Mouse (Mus musculus): ENCODE measurements around the gene Rbl1. TPM values are rescaled to one million over a fixed set of nuclear protein-coding genes. Genes with fewer than 3 reads are reported as not detected.

Gene Rbl1
- total and polyA plus RNA-seq, 3 experiments: 0.84 to 2.1 (median 2.0) TPM

DNA sequence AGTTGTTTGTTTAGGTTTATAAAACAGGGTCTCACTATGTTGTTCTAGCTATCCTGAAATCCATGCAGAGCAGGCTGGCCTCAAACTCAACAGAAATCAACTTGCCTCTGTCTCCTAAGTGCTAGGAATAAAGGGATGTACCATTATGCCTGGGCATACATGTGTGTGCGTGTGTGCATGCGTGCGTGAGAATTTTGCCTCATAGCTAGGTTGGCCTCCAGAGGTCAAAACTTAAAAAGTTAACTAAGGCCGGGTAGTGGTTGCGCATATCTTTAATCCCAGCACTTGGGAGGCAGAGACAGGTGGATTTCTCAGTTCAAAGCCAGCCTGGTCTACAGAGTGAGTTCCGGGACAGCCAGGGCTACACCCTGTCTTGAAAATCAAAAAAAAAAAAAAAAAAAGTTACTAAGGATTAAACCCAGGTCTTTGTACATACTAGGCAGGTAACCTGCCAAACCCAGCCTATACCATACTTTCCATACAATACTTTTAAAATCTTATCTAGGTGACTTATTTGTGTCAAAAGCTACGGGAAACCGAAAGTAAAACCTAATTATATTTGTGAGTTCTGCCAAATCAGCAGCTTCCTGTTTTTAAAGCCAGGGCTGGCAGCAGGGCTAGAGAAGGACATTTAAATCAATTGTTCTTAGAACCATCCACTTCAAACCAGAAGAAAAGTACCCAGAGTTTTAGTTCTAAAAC, 73.4 kb downstream of the Rbl1 start:
- TF ChIP-seq EP300 (IDR thresholded peaks at IDR 0.05; ENCODE audit: insufficient read depth, low read depth, low read length): no peak
- WGBS: 55% methylated on average over 8 of the region's 8 CpGs
- Histone ChIP-seq H3K4me1 (ENCODE audit: control insufficient read depth, insufficient read depth, low read length) (peaks cover 8% of the 10 kb centered on the region), H3K79me2 (replicated peaks; ENCODE audit: control insufficient read depth, insufficient read depth, low read length) (no peaks in the 10 kb centered on the region), H3K36me3 (ENCODE audit: control insufficient read depth, insufficient read depth, low read length) (peaks cover 10% of the 10 kb centered on the region), H3K27ac (peak overlapping the region; percentile 83), H3K4me3 (peak overlapping the region; percentile 31), H3K27me3 (ENCODE audit: control insufficient read depth, insufficient read depth, low read length) (no peaks in the 10 kb centered on the region), H3K9ac (ENCODE audit: low read depth, low read length) (no peak overlapping the region)
- DNase-seq: peak; percentile 34 to 36
- intact Hi-C loops (cut with DNase I): no loop called here

DNA sequence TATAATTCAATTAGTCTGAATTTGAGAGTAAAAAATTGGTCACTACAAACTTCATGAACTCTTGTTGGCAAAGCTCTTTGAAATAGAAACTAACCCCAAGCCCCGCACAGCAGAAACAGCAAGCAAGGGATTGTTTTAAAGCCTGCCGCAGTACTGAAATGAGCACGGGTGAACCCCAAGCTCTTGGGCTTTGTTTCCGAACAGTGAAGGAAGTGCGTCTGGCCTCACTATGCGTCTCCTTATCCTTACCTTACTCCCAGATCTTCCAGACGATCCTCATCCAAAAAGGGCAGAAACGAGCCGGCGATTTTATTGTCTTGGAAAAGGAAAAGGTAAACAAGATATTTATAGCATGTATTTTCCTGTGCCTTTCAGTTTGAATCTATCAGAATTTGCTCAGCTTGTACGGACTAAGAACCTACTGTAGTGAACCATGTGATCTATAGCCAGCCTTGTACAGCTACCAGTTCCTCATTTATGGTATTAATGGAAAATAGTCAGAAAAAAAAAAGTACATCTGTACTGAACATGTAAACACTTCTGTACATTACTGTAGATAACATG, 74.7 kb downstream of the Rbl1 start:
- peak overlapping the region; percentile 9; the same call in 1 of the 2 replicates for H3K4me3 ChIP-seq
- TF ChIP-seq CTCF (IDR thresholded peaks at IDR 0.05) (no peak), POLR2A (IDR thresholded peaks at IDR 0.05; ENCODE audit: insufficient read depth, low read depth, low read length) (no peak), EP300 (IDR thresholded peaks at IDR 0.05; ENCODE audit: insufficient read depth, low read depth, low read length) (no peak)
- WGBS: 55% methylated on average over 11 of the region's 11 CpGs
- H3K36me3 ChIP-seq (ENCODE audit: control insufficient read depth, insufficient read depth, low read length): peaks cover 10% of the 10 kb centered on the region
- no peaks in the 10 kb centered on the region for H3K27me3 ChIP-seq (ENCODE audit: control insufficient read depth, insufficient read depth, low read length)
- intact Hi-C loops (cut with DNase I): no loop called here
- peak overlapping the region; percentile 47 for H3K27ac ChIP-seq
- peaks cover 8% of the 10 kb centered on the region for H3K4me1 ChIP-seq (ENCODE audit: control insufficient read depth, insufficient read depth, low read length)
- no peak for DNase-seq
- no peaks in the 10 kb centered on the region for H3K79me2 ChIP-seq (replicated peaks; ENCODE audit: control insufficient read depth, insufficient read depth, low read length)
- H3K9ac ChIP-seq (ENCODE audit: low read depth, low read length): peak overlapping the region; percentile 16; the same call in 1 of the 2 replicates

DNA sequence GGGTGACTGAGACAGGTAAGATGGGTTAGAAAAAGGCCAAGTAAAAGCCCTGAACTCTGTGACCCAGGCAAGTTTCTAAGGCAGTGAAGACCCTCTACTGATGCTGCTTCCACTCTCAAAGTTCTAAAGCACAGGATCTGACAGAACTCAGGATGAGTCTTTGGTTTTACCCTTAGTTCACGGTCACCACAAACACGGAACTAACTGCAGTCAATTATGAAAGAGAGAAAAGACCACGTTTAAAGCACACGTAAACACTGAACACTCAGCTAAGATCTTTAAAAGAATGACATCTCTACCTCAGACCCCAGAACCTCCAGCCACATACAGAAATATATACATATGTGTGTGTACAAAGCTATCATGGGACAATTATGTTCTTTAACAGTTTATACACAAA, 75.2 kb downstream of the Rbl1 start:
- H3K4me3 ChIP-seq: no peak overlapping the region; the same call in 1 of the 2 replicates
- DNase-seq: no peak
- H3K27ac ChIP-seq: no peak overlapping the region; the same call in 1 of the 2 replicates
- no peak for TF ChIP-seq EP300 (IDR thresholded peaks at IDR 0.05; ENCODE audit: insufficient read depth, low read depth, low read length)
- TF ChIP-seq POLR2A (IDR thresholded peaks at IDR 0.05; ENCODE audit: insufficient read depth, low read depth, low read length): no peak
- TF ChIP-seq CTCF (IDR thresholded peaks at IDR 0.05): no peak
- intact Hi-C loops (cut with DNase I): no loop called here
- H3K4me1 ChIP-seq (ENCODE audit: control insufficient read depth, insufficient read depth, low read length): peaks cover 8% of the 10 kb centered on the region
- no peaks in the 10 kb centered on the region for H3K79me2 ChIP-seq (replicated peaks; ENCODE audit: control insufficient read depth, insufficient read depth, low read length)
- WGBS: 78% methylated on average over 4 of the region's 4 CpGs
- H3K36me3 ChIP-seq (ENCODE audit: control insufficient read depth, insufficient read depth, low read length): peaks cover 10% of the 10 kb centered on the region
- no peaks in the 10 kb centered on the region for H3K27me3 ChIP-seq (ENCODE audit: control insufficient read depth, insufficient read depth, low read length)
- no peak overlapping the region for H3K9ac ChIP-seq (ENCODE audit: low read depth, low read length)

GRCm38 (mm10) chr2:157128072-157128471, 76.3 kb downstream of the Rbl1 start:
- H3K9ac ChIP-seq (ENCODE audit: low read depth, low read length): no peak overlapping the region
- DNase-seq: no peak
- WGBS: 65% methylated on average over 4 of the region's 4 CpGs
- peaks cover 7% of the 10 kb centered on the region for H3K4me1 ChIP-seq (ENCODE audit: control insufficient read depth, insufficient read depth, low read length)
- no peak overlapping the region for H3K27ac ChIP-seq
- H3K79me2 ChIP-seq (replicated peaks; ENCODE audit: control insufficient read depth, insufficient read depth, low read length): no peaks in the 10 kb centered on the region
- H3K36me3 ChIP-seq (ENCODE audit: control insufficient read depth, insufficient read depth, low read length): peaks cover 10% of the 10 kb centered on the region
- TF ChIP-seq EP300 (IDR thresholded peaks at IDR 0.05; ENCODE audit: insufficient read depth, low read depth, low read length) (no peak), POLR2A (IDR thresholded peaks at IDR 0.05; ENCODE audit: insufficient read depth, low read depth, low read length) (no peak), CTCF (IDR thresholded peaks at IDR 0.05) (peak; percentile 21; the same call in 1 of the 2 replicates)
- no peak overlapping the region for H3K4me3 ChIP-seq
- intact Hi-C loops (cut with DNase I): no loop called here
- H3K27me3 ChIP-seq (ENCODE audit: control insufficient read depth, insufficient read depth, low read length): no peaks in the 10 kb centered on the region

- no peak overlapping the region for H3K27ac ChIP-seq
- peaks cover 7% of the 10 kb centered on the region for H3K4me1 ChIP-seq (ENCODE audit: control insufficient read depth, insufficient read depth, low read length)
- H3K4me3 ChIP-seq: no peak overlapping the region
- WGBS: 85% methylated on average over 3 of the region's 3 CpGs
- DNase-seq: no peak
- H3K27me3 ChIP-seq (ENCODE audit: control insufficient read depth, insufficient read depth, low read length): no peaks in the 10 kb centered on the region
- TF ChIP-seq CTCF (IDR thresholded peaks at IDR 0.05): no peak
- TF ChIP-seq POLR2A (IDR thresholded peaks at IDR 0.05; ENCODE audit: insufficient read depth, low read depth, low read length): no peak
- intact Hi-C loops (cut with DNase I): no loop called here
- H3K9ac ChIP-seq (ENCODE audit: low read depth, low read length): no peak overlapping the region
- no peaks in the 10 kb centered on the region for H3K79me2 ChIP-seq (replicated peaks; ENCODE audit: control insufficient read depth, insufficient read depth, low read length)
- peaks cover 10% of the 10 kb centered on the region for H3K36me3 ChIP-seq (ENCODE audit: control insufficient read depth, insufficient read depth, low read length)
Observed at GRCm38 (mm10) chr2:157127370-157127769, 77.0 kb downstream of the Rbl1 start.

GRCm38 (mm10) chr2:157125246-157125645, 79.1 kb downstream of the Rbl1 start:
- no peak for DNase-seq
- TF ChIP-seq POLR2A (IDR thresholded peaks at IDR 0.05; ENCODE audit: insufficient read depth, low read depth, low read length) (no peak), CTCF (IDR thresholded peaks at IDR 0.05) (no peak), EP300 (IDR thresholded peaks at IDR 0.05; ENCODE audit: insufficient read depth, low read depth, low read length) (no peak)
- no peak overlapping the region for H3K4me3 ChIP-seq
- intact Hi-C loops (cut with DNase I): no loop called here
- H3K27me3 ChIP-seq (ENCODE audit: control insufficient read depth, insufficient read depth, low read length): no peaks in the 10 kb centered on the region
- H3K27ac ChIP-seq: no peak overlapping the region
- H3K79me2 ChIP-seq (replicated peaks; ENCODE audit: control insufficient read depth, insufficient read depth, low read length): no peaks in the 10 kb centered on the region
- 56% methylated on average over 3 of the region's 3 CpGs for WGBS
- peaks cover 1% of the 10 kb centered on the region; the same call in 1 of the 2 replicates for H3K4me1 ChIP-seq (ENCODE audit: control insufficient read depth, insufficient read depth, low read length)
- no peak overlapping the region for H3K9ac ChIP-seq (ENCODE audit: low read depth, low read length)
- peaks cover 9% of the 10 kb centered on the region for H3K36me3 ChIP-seq (ENCODE audit: control insufficient read depth, insufficient read depth, low read length)
